Mouse (Mus musculus) urinary bladder, postnatal 4 days (tissue): Measurements from ENCODE around the gene Islr2.

Source experiments
- DNase-seq, 2 experiments: peaks; one replicate each; pipeline ENCODE4 v3.0.0; 2021 to 2022; ENCODE audit warnings: low spot score in 2 of 2

Gene Islr2

GRCm38 (mm10) chr9:58196610-58197567 lies 7.2 kb downstream of the Islr2 start:
- DNase-seq, result no peak

DNA sequence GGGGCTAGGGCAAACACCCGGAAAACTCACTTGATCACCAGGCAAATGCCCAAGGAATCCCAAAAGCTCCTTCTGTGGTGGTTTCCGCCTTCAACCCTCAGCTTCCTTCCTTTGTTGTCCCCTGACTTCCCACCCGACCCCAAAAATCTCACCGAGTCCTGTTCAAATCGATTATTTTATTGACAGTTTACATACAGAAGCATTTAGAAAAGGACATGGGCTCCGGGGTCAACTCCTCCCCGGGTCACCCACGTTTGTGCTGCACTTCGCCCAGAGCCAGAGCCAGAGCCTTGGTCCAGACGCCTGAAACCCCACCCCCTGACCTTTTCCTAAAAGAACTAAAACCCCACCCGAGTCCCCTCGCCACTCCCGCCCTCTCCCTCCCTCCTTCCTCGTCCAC lies 8.0 kb downstream of the Islr2 start:
- DNase-seq, result no peak

GRCm38 (mm10) chr9:58195671-58196070 lies 8.4 kb downstream of the Islr2 start:
- no peak for DNase-seq

DNA sequence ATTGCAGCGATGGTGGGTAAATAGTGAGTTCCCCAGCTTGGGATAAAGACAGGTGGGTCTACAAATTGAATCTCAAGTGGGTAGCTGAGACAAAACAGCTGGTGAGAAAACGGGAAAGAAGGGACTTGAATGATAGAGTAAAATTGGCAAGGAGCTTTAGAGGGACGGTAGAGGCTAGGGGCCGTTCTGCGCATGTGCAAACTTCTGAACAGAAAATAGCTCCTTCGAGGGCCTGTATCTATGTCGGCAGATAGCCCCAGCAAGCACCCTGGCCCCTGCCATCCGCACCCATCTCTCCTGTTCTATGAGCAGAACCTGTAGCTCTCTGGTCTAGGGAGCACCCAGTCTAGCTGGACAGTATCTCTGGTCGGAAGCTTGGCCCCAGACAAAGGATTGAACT lies 9.9 kb downstream of the Islr2 start:
- no peak for DNase-seq

GRCm38 (mm10) chr9:58184456-58184855 lies 19.7 kb downstream of the Islr2 start:
- DNase-seq, result no peak

- DNase-seq, result no peak
Measured at GRCm38 (mm10) chr9:58179390-58179789, 24.7 kb downstream of the Islr2 start.

DNA sequence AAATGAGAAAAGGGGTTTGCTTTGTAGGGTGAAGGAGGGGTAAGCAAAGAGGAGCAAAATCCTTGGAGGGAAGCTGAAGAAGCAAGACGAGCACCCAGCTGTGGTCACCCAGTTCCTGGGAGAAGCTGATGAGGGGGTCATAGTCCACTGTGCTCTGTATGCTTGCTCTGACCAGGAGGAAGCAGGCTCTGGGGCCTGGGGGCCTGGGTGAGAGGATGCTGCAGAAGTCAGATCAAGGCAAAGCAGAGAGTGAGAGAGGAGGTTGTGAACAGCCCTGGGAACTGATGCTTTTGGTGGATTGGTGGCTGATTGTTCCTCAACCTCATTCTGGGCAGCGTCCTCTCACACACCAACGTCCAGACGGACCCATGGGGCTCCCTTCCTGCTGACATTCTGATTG lies 27.0 kb downstream of the Islr2 start:
- DNase-seq, result peak in 1 of 2 experiments; percentile 51

GRCm38 (mm10) chr9:58175745-58176487 lies 28.2 kb downstream of the Islr2 start:
- no peak for DNase-seq

DNA sequence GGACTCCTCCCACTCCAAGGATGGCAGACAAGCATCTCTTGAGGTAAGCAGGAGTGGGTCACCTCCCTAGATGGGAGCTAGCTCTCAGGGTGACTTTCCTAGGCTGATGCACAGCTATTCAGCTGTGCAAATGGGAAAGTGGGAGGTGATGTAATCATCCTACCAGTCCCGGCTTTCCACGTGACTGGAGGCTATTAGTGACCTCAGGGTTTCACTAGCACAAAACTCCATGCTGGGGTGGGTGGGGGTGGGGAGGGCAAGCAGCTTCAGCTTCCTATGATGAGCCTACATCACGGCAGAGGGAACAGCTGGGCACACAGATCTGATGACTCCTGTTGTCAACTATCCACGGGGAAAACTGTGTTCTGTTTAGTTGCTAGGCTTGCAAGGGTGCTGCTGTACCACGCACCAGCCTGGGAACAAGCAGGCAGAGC lies 29.3 kb downstream of the Islr2 start:
- no peak for DNase-seq

- no peak for DNase-seq
Measured at GRCm38 (mm10) chr9:58172863-58173262, 31.3 kb downstream of the Islr2 start.

DNA sequence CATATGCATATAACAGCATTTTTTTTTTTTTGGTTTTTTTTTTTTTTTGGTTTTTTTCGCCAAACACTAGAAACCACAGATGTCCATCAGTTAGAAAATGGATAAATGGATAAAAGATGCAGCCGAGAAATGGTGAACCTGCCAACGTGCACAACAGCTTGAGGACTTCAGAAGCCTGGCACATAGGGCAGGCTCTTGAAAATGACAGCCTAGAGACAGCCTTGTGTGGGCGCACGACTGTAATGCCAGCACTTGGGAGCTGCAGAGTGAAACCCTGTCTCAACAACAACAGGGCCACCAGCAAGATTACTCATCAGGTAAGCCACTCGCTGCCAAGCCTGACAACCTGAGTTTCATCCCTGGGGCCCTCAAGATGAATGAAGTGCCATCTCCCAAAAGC lies 34.7 kb downstream of the Islr2 start:
- no peak for DNase-seq

GRCm38 (mm10) chr9:58168880-58169279 lies 35.2 kb downstream of the Islr2 start:
- DNase-seq, result no peak

GRCm38 (mm10) chr9:58165779-58166178 lies 38.3 kb downstream of the Islr2 start:
- DNase-seq, result no peak

DNA sequence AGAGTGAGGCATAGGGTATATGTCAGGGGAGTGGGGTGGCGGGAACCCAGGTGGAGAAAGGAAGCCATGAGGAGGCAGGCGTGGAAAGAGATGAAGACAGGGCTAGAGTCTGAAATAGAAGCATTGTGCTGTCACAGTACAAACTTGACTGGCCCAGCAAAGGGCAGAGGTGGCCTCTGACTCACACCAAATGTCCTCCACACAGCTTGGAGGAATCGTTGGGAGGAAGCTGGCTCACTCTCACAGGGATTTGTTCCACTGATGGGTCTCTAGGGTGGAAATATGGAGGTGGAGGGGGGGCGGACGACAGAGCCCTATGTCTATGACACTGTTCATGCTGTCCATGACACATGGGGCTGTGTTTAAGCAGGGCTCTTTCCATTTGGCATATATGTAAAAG lies 41.0 kb downstream of the Islr2 start:
- DNase-seq, result no peak

GRCm38 (mm10) chr9:58162173-58162572 lies 41.9 kb downstream of the Islr2 start:
- no peak for DNase-seq

DNA sequence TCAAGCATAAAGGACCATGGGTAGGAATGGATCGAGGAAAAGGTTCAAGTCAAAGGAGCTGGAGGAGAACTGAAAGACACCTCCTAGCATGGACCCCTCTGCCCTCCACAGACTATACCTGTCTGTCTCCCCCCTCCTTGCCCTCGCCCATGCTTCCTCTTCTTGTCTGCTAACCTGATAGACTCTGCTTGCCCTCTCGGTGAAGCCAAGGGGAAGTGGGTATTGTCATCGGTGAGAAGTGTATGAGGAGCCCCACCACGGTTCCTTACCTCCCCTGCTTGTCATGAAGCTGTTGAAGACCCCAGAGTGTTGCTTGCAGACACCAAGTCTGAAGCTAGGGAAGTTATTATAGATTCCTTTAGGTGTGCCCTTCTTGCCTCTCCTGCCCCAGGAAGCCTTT lies 43.8 kb downstream of the Islr2 start:
- no peak for DNase-seq

GRCm38 (mm10) chr9:58159855-58160254 lies 44.3 kb downstream of the Islr2 start:
- no peak for DNase-seq

DNA sequence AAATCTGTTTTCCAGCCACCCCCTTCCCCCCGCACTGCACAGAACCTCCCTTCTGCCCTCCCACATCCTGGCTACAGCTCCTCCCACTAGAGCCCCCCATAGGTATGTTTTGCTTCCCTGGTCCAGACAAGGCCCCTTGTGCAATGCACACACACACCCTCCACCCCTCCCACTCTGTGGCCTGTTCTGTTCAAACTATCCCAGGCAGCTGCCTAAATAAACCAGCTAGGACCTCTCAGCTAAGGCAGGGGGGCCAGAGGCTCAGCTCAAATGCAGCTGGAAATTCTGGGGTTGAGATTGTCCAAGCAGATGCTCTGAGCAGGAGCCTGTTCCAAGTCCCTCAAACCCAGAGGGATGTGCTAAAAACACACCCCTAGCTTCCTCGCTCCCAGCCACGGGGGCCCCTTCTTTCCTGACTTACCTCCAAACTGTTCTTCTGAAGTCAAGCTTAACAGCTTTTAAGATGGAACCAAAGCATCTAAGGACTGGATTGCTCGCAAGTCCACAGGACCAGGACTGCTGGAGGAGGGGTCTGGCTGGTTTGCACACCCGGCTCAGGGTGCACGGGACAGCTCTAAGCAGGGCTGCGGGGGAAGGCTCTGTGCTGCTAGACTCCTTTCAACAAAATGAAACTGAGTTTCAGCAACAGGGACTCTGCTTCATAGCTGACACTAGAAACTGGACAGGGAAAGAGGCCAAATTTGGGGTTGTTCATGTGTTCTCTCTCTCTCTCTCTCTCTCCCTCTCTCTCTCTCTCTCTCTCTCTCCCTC lies 45.4 kb downstream of the Islr2 start:
- peak in 1 of 2 experiments; percentile 76 for DNase-seq

DNA sequence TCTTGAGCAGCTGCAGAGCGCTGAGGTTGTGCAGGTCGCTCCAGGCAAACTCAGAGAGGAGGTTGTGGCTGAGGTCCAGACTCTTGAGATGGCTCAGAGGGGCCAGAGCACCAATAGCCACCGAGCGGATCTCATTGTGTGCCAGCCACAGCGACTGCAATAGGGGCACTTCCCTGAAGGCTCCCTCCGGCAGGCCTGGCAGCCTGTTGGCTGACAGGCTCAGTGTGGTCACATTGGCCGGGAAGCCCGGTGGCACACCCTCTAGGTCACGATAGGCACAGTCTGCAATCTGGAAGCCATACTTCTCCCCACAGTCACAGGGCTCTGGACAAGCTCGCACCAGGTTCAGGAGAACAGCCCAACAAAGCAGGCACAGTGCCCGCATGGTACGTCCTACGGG lies 46.3 kb downstream of the Islr2 start:
- no peak for DNase-seq

DNA sequence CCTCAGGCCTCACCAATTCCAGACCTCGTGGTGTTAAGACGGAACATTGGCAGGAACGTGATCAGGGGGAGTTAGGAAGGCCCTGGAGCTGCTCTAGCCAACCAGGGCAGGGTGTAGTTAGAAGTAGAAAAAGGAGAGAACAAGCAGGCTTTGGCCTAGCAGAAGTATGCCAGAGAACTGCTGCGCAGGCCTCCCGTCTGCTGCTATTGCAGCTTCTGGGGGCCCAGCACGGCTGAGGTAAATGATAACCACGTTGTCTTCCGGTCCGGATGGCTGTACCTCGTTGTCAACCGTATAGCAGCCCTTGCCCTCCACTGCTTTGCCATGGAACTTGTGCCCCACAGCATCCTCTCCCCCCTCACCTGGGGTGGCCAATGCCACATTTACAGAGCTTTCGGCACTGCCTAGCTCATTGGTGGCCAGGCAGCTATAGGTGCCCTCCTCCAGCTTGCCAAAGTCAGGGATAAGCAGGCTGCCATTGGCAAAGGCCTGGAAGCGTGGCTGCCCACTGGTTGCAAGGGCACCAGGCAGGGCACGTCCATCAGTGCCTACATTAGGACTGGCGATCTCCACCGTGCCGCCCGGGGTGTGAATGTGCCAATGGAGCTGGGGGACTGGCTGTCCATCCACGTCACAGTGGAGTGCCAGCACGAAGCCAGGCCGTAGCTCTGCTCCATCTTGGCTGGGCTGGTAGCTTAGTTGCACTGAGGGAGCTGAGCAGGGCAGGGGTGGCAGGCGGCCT lies 47.1 kb downstream of the Islr2 start:
- DNase-seq, result no peak

GRCm38 (mm10) chr9:58155366-58155765 lies 48.8 kb downstream of the Islr2 start:
- peak in 1 of 2 experiments; percentile 76 for DNase-seq
